Mouse (Mus musculus) heart, embryonic 16.5 days (tissue): ENCODE results near the gene Gm21970. TPM values are rescaled to one million over a fixed set of nuclear protein-coding genes. Genes with fewer than 3 reads are reported as not detected.

Experiments
- ATAC-seq: fragments of 200-750 bp; cut with Nextera tagmentation; replicated peaks from 2 replicates; pipeline ENCODE4 v1.8.0; 2017; ENCODE audit warnings: moderate number of reproducible peaks; ENCODE audit not compliant: insufficient read depth, low FRiP score; ENCODE audit errors: extremely low read depth
- H3K27ac ChIP-seq: fragments of 300-500 bp; sonication (generic); 2 replicates; pipeline ENCODE4 v1.5.1; 2014; ENCODE audit warnings: mild to moderate bottlenecking, low read length, control low read depth, moderate library complexity
- H3K27me3 ChIP-seq: fragments of 300-500 bp; sonication (generic); 2 replicates; pipeline ENCODE4 v1.6.1; 2014; ENCODE audit warnings: low read length, mixed read lengths; ENCODE audit not compliant: control insufficient read depth, insufficient read depth
- H3K36me3 ChIP-seq: fragments of 300-500 bp; sonication (generic); 2 replicates; pipeline ENCODE4 v1.6.1; 2014; ENCODE audit not compliant: control insufficient read depth, insufficient read depth
- H3K4me1 ChIP-seq: fragments of 300-500 bp; sonication (generic); 2 replicates; pipeline ENCODE4 v1.6.1; 2014; ENCODE audit warnings: low read length, mixed read lengths; ENCODE audit not compliant: control insufficient read depth, insufficient read depth
- H3K4me2 ChIP-seq: fragments of 300-500 bp; sonication (generic); 2 replicates; pipeline ENCODE4 v1.6.1; 2014; ENCODE audit warnings: low read depth, mild to moderate bottlenecking, control low read depth, low read length
- H3K4me3 ChIP-seq: fragments of 300-500 bp; sonication (generic); 2 replicates; pipeline ENCODE4 v1.5.1; 2014; ENCODE audit warnings: mild to moderate bottlenecking, control low read depth, low read length
- H3K9ac ChIP-seq: fragments of 300-500 bp; sonication (generic); 2 replicates; pipeline ENCODE4 v1.6.1; 2014; ENCODE audit warnings: low read length, control low read depth
- H3K9me3 ChIP-seq: fragments of 300-500 bp; sonication (generic); replicated peaks from 2 replicates; pipeline ENCODE4 v1.6.1; 2016; ENCODE audit warnings: low read length; ENCODE audit not compliant: control insufficient read depth
- WGBS: fragments of 180-500 bp; shearing (Covaris S2); extraction: QIAGEN DNeasy Blood & Tissue Kit; methylation state at CpG from one replicate; pipeline ENCODE4 v1.1.7; 2014; 5-methylcytosine and 5-hydroxymethylcytosine counted together
- polyA plus RNA-seq: library from polyadenylated mRNA; unstranded; fragments of >200 nt; fragmentation: Nextera tagmentation; extraction: Ambion mirVana; gene quantifications from 2 replicates; pipeline ENCODE4 v1.2.1, GENCODE M21; 2015

The Gm21970 gene
- polyA plus RNA-seq, 1 experiment from 2014 or later, result not detected

DNA sequence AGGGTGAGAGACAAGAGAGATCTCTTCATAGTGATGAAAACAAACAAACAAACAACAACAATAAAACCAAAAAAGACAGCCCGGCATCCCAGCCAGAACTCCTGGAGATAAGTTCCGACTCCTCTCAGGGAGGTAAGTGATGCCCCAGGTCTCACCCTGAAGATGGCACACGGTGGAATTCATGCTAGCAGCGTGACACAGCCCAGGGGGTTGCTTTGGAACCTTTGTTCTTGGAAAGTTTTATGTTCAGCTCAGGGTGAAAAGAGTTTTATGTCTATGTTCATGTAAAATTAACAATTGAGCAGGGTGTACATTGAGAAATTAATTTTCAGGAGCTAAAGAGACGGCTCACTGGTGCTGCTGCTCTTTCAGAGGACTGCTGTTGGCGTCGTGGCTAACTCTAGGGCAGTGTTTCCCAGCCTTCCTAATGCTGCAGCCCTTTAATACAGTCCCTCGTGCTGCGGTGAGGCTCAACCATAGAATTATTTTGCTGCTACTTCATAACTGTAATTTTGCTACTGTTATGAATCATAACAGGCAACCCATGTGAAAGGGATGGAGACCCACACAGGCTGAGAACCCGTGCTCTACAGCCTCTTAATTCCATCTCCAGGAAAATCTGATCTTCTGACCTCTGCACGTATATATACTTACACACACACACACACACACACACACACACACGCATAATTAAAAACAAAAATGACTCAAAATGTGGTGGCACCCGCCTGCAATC lies 74.2 kb downstream of the Gm21970 start:
- Histone ChIP-seq H3K9me3 (0 out of 2 replicates have a peak, but pooled peaks cover 2% of the 10 kb centered on the region), H3K27ac (no peak overlapping the region; the same call in 1 of the 2 replicates), H3K9ac (peak overlapping the region; percentile 69), H3K4me3 (peak overlapping the region; percentile 61), H3K4me2 (peak overlapping the region; percentile 84), H3K36me3 (0 out of 2 replicates have a peak, but pooled peaks cover 2% of the 10 kb centered on the region), H3K4me1 (peaks cover 28% of the 10 kb centered on the region), H3K27me3 (no peaks in the 10 kb centered on the region)
- ATAC-seq, result no peak
- 43% methylated on average over 13 of the region's 13 CpGs for WGBS

DNA sequence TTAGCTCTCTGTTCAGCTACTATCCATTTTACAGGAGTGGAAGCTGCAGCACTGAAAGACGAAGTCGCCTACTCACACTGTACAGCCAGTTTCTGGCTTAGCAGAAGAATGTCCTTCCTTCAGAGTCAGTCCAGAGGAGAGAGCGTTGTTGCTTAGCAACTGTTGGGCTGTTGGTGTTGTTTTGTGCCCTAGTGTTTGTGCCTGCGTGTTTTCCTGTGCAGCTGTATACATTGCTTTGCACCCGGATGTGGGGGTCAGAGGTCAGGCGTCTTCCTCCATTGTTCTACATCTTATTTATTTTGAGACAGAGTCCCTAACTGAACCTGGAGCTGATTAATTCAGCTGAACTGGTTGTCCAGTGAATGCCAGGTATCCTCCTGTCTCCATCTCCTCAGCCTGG lies 75.0 kb downstream of the Gm21970 start:
- ATAC-seq, result peak; percentile 14; the same call in 1 of the 2 replicates
- peaks cover 28% of the 10 kb centered on the region for H3K4me1 ChIP-seq
- no peak overlapping the region for H3K4me2 ChIP-seq
- H3K9me3 ChIP-seq, result 0 out of 2 replicates have a peak, but pooled peaks cover 2% of the 10 kb centered on the region
- no peaks in the 10 kb centered on the region for H3K27me3 ChIP-seq
- 55% methylated on average over 6 of the region's 6 CpGs for WGBS
- no peak overlapping the region for H3K9ac ChIP-seq
- H3K4me3 ChIP-seq, result no peak overlapping the region
- 0 out of 2 replicates have a peak, but pooled peaks cover 2% of the 10 kb centered on the region for H3K36me3 ChIP-seq
- peak overlapping the region; percentile 20; the same call in 1 of the 2 replicates for H3K27ac ChIP-seq

Other genes starting within 250 kb of the Gm21970 start
- gene Olig2, start 166.3 kb upstream of the Gm21970 start, polyA plus RNA-seq, result not detected in 2 replicates
- 0.07 and 0.09 TPM in 2 replicates for gene Olig1, start 121.9 kb upstream of the Gm21970 start, polyA plus RNA-seq
- 53.5 and 63.7 TPM in 2 replicates for gene Ifnar2, start 18.9 kb upstream of the Gm21970 start, polyA plus RNA-seq
- 71.3 and 75.1 TPM in 2 replicates for gene Il10rb, start 14.4 kb downstream of the Gm21970 start, polyA plus RNA-seq
- 40.9 and 41.1 TPM in 2 replicates for gene Ifnar1, start 93.5 kb downstream of the Gm21970 start, polyA plus RNA-seq
- 134 and 141 TPM in 2 replicates for gene Ifngr2, start 155.4 kb downstream of the Gm21970 start, polyA plus RNA-seq
- gene Tmem50b, start 206.1 kb downstream of the Gm21970 start, polyA plus RNA-seq, result 67.4 and 74.5 TPM in 2 replicates
- gene Dnajc28, start 227.3 kb downstream of the Gm21970 start, polyA plus RNA-seq, result 6.0 and 6.6 TPM in 2 replicates